ENCODE assay signal across 21 mouse cellular contexts in genomic region chr5:75278041-75278440, GRCm38 (mm10).
DNase-seq lines count a peak whose midpoint lies in the region; ATAC-seq lines count a peak whose summit lies in the region.
"Had no signal": no experiment of that assay in that cellular context is flagged by ENCODE, and none has a peak within 500 bp of the region (broad histone marks: within the 10 kb centered on the region; RNA-seq: fewer than 3 reads in every experiment).

No protein-coding gene starts in this region.

- H3K4me3 ChIP-seq in heart, embryonic 11.5 days (ENCODE audit: low read depth, low read length) = no peak overlapping the region
- H3K4me3 ChIP-seq in forebrain, embryonic 12.5 days (replicated peaks) = no peak overlapping the region
- no peak overlapping the region for H3K4me3 ChIP-seq in hindbrain, embryonic 12.5 days
- H3K4me3 ChIP-seq: embryonic facial prominence, embryonic 12.5 days; forebrain, embryonic 13.5 days; gastrocnemius, adult 2 months; heart, adult 2 months; hindbrain, embryonic 13.5 days had no signal

- intact Hi-C loops in heart, postnatal 36 days (cut with DNase I) = no loop called here

- no peak overlapping the region for H3K4me2 ChIP-seq in heart, embryonic 11.5 days
- H3K4me2 ChIP-seq in forebrain, embryonic 12.5 days = no peak overlapping the region
- no peak overlapping the region for H3K4me2 ChIP-seq in hindbrain, embryonic 12.5 days (replicated peaks)
- H3K4me2 ChIP-seq: embryonic facial prominence, embryonic 12.5 days; forebrain, embryonic 13.5 days; hindbrain, embryonic 13.5 days had no signal

- H3K36me3 ChIP-seq in heart, embryonic 11.5 days (ENCODE audit: control insufficient read depth, insufficient read depth, low read length) = no peaks in the 10 kb centered on the region
- no peaks in the 10 kb centered on the region for H3K36me3 ChIP-seq in forebrain, embryonic 12.5 days (replicated peaks)
- no peaks in the 10 kb centered on the region for H3K36me3 ChIP-seq in hindbrain, embryonic 12.5 days
- H3K36me3 ChIP-seq: embryonic facial prominence, embryonic 12.5 days; hindbrain, embryonic 13.5 days had no signal

- no peak for ATAC-seq in heart, embryonic 11.5 days (replicated peaks; ENCODE audit: insufficient number of reproducible peaks, low FRiP score, low TSS enrichment)
- no peak for ATAC-seq in forebrain, embryonic 12.5 days (ENCODE audit: low FRiP score)
- ATAC-seq in hindbrain, embryonic 12.5 days (ENCODE audit: low FRiP score) = no peak
- ATAC-seq: forebrain, embryonic 13.5 days; forebrain, postnatal 0 days; hindbrain, postnatal 0 days had no signal

- no peak overlapping the region for H3K9ac ChIP-seq in heart, embryonic 11.5 days (ENCODE audit: low read depth, low read length)
- H3K9ac ChIP-seq in forebrain, embryonic 12.5 days = no peak overlapping the region
- no peak overlapping the region for H3K9ac ChIP-seq in hindbrain, embryonic 12.5 days
- H3K9ac ChIP-seq: embryonic facial prominence, embryonic 12.5 days; forebrain, embryonic 13.5 days; forebrain, postnatal 0 days; hindbrain, embryonic 13.5 days had no signal

- WGBS in heart, embryonic 11.5 days (ENCODE audit: insufficient replicate concordance) = 86% methylated on average over 3 of the region's 3 CpGs
- 93% methylated on average over 3 of the region's 3 CpGs for WGBS in forebrain, embryonic 12.5 days
- 96% methylated on average over 3 of the region's 3 CpGs for WGBS in hindbrain, embryonic 12.5 days

- no peaks in the 10 kb centered on the region for H3K27me3 ChIP-seq in heart, embryonic 11.5 days (ENCODE audit: control insufficient read depth, insufficient read depth, low read length)
- H3K27me3 ChIP-seq in forebrain, embryonic 12.5 days = 0 out of 2 replicates have a peak, but pooled peaks cover 4% of the 10 kb centered on the region
- no peaks in the 10 kb centered on the region for H3K27me3 ChIP-seq in hindbrain, embryonic 12.5 days
- H3K27me3 ChIP-seq: embryonic facial prominence, embryonic 12.5 days; forebrain, embryonic 13.5 days; hindbrain, embryonic 13.5 days had no signal

- no peak overlapping the region for H3K27ac ChIP-seq in heart, embryonic 11.5 days (ENCODE audit: low read depth, low read length)
- no peak overlapping the region for H3K27ac ChIP-seq in forebrain, embryonic 12.5 days
- no peak overlapping the region for H3K27ac ChIP-seq in hindbrain, embryonic 12.5 days
- H3K27ac ChIP-seq: embryonic facial prominence, embryonic 12.5 days; forebrain, embryonic 13.5 days; gastrocnemius, adult 2 months; heart, adult 2 months; hindbrain, embryonic 13.5 days; hindbrain, postnatal 0 days; kidney, postnatal 0 days had no signal

- H3K4me1 ChIP-seq in heart, embryonic 11.5 days (ENCODE audit: control insufficient read depth, insufficient read depth, low read length) = no peaks in the 10 kb centered on the region
- no peaks in the 10 kb centered on the region for H3K4me1 ChIP-seq in forebrain, embryonic 12.5 days
- H3K4me1 ChIP-seq in hindbrain, embryonic 12.5 days = peaks cover 3% of the 10 kb centered on the region; the same call in 1 of the 2 replicates
- H3K4me1 ChIP-seq: embryonic facial prominence, embryonic 12.5 days; forebrain, embryonic 13.5 days; hindbrain, embryonic 13.5 days had no signal

- H3K9me3 ChIP-seq in heart, embryonic 11.5 days (replicated peaks; ENCODE audit: control insufficient read depth, low read length) = no peaks in the 10 kb centered on the region
- no peaks in the 10 kb centered on the region for H3K9me3 ChIP-seq in forebrain, embryonic 12.5 days
- no peaks in the 10 kb centered on the region for H3K9me3 ChIP-seq in hindbrain, embryonic 12.5 days (replicated peaks)
- H3K9me3 ChIP-seq: embryonic facial prominence, embryonic 12.5 days; forebrain, embryonic 13.5 days; hindbrain, embryonic 13.5 days had no signal

- DNase-seq in heart, adult 11 months = peak; percentile 94
- DNase-seq in NIH3T3 (ENCODE audit: low read depth) = peak; percentile 9
- DNase-seq in adipocyte (ENCODE audit: low spot score) = peak; percentile 79
- peak; percentile 7 to 20 for DNase-seq in heart, postnatal 36 days
- DNase-seq: cerebellum, adult 11-12 months; cerebellum, adult 9-10 months; cerebellum, postnatal 25 days; forebrain, postnatal 0 days; gastrocnemius, adult 2 months; gastrocnemius, postnatal 36 days; kidney, adult 11 months; kidney, adult 9 months had no signal

Comparison
In these comparisons a context has a peak if more than half of its experiments do, and no peak if none do; other contexts are left out.
1. DNase-seq: peak in every context shown above with its lines; median percentile 94 in heart, adult 11 months; 79 in adipocyte; 14 in heart, postnatal 36 days; 9 in NIH3T3.